Mouse (Mus musculus) CH12F3 (cell line): Measurements from ENCODE around the gene Ppp2r5c.

Source experiments
- in situ Hi-C: fragments of 300-500 bp; cut with MboI; formaldehyde crosslinking; loops from 2 replicates; pipeline ENCODE4 v1.14.3; 2020; ENCODE audit warnings: low sequenced_read_pairs

Gene Ppp2r5c

GRCm38 (mm10) chr12:110485585-110486331 is 38.8 kb downstream of the Ppp2r5c start:
- in situ Hi-C loops, result no loop called here

GRCm38 (mm10) chr12:110486852-110487251 is 39.9 kb downstream of the Ppp2r5c start:
- in situ Hi-C loops, result no loop called here

GRCm38 (mm10) chr12:110488031-110488430 is 41.1 kb downstream of the Ppp2r5c start:
- in situ Hi-C loops, result no loop called here

GRCm38 (mm10) chr12:110489946-110490701 is 43.2 kb downstream of the Ppp2r5c start:
- in situ Hi-C loops, result no loop called here

GRCm38 (mm10) chr12:110492436-110492835 is 45.5 kb downstream of the Ppp2r5c start:
- in situ Hi-C loops, result no loop called here

- in situ Hi-C loops, result no loop called here
Observed at GRCm38 (mm10) chr12:110493597-110494369, 46.9 kb downstream of the Ppp2r5c start.

GRCm38 (mm10) chr12:110494846-110495245 is 47.9 kb downstream of the Ppp2r5c start:
- in situ Hi-C loops, result no loop called here

GRCm38 (mm10) chr12:110495260-110495659 is 48.3 kb downstream of the Ppp2r5c start:
- in situ Hi-C loops, result no loop called here

DNA sequence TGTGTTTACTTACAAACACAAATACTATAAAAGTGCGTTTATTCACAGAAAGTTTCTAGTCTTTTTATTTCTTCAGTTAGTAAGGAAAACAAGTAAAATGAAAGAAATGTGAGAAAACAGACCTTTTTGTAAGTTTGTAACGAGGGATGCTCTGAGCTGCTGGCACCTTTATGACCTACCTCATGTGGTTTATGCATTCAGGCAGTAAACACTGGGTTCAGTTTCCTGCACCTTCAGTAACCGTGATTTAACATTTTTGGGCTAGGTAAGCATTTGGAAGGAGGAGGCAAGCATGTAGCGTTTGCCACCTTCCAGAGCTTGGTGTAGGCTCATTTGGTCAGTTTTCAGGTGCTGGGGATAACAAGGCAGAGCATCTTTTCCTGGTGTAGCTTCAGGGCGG is 49.1 kb downstream of the Ppp2r5c start:
- in situ Hi-C loops, result no loop called here

- in situ Hi-C loops, result no loop called here
Observed at GRCm38 (mm10) chr12:110497013-110497412, 50.1 kb downstream of the Ppp2r5c start.

- in situ Hi-C loops, result no loop called here
Observed at GRCm38 (mm10) chr12:110497485-110497884, 50.6 kb downstream of the Ppp2r5c start.

DNA sequence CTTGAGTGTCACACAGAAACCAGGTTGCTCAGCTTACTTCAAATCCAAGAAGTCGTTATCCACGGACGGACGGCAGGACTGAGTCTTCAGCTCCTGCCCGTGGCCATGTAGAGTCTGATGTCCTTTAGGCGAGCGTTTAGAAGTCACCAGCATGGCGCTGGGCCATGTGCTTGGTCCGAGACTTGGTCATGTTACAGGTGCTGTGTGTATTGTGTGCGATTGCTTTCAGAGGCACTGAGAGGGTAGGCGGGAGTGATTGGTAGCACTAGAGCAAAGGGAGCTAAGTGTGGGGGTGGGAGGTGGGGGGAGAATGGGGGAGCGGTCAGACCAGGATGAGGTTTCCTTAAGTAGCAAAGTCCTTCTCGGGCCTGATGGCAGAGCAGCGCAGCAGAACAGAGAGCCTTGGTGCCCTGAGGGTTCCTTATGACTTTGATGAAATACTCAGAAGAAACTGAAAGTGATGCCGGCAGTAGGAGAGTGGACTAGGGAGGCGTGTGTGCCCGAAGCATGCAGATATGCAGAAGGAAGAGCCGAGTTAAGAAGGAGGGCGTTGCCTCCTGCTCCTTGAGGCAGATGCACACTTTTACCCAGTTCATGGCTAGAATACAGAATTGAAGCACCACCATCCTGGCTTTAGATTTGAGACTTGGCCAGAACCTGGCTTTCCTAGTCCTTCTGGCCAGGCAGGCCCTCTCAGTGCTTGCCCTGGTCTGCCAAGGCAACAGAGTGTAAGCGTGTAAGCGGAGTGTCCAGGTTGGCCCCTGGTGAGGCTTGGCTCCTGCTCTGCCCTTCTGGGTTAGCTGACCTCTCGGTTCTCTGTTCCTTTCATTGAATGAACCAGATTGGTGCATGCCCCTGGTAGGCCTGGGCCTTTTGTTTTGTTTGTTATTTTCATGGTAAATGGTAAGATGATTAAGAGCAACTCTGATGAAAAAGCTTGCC is 51.6 kb downstream of the Ppp2r5c start:
- in situ Hi-C loops, result no loop called here

- in situ Hi-C loops, result no loop called here
Observed at GRCm38 (mm10) chr12:110499225-110499992, 52.5 kb downstream of the Ppp2r5c start.

- in situ Hi-C loops, result no loop called here
Observed at GRCm38 (mm10) chr12:110500095-110500494, 53.2 kb downstream of the Ppp2r5c start.

GRCm38 (mm10) chr12:110503406-110504144 is 56.7 kb downstream of the Ppp2r5c start:
- in situ Hi-C loops, result no loop called here

GRCm38 (mm10) chr12:110504145-110504490 is 57.2 kb downstream of the Ppp2r5c start:
- in situ Hi-C loops, result no loop called here

DNA sequence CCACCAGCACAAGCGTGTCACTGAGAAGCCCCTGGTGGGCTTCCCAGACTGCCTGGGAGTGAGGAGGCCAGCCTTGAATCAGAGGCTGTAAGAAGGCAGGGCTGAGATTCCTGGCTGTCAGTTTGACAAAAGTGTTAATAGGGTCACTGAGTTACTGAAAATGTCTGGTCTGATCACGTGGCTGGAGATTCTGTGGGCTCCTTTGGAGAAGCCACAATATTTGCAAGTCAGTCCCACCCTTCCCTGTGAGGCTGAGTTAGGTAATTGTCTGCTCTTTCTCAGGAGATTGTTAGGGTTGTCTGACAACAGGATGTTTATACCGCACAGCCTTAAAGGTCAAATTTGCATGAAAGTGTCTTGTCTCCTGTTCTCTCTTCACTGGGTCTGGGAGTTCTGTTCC is 57.9 kb downstream of the Ppp2r5c start:
- in situ Hi-C loops, result no loop called here

- in situ Hi-C loops, result no loop called here
Observed at GRCm38 (mm10) chr12:110506046-110506445, 59.1 kb downstream of the Ppp2r5c start.

GRCm38 (mm10) chr12:110507714-110508297 is 60.9 kb downstream of the Ppp2r5c start:
- in situ Hi-C loops, result no loop called here
